Mouse (Mus musculus): ENCODE measurements around the gene Cluap1.

DNA sequence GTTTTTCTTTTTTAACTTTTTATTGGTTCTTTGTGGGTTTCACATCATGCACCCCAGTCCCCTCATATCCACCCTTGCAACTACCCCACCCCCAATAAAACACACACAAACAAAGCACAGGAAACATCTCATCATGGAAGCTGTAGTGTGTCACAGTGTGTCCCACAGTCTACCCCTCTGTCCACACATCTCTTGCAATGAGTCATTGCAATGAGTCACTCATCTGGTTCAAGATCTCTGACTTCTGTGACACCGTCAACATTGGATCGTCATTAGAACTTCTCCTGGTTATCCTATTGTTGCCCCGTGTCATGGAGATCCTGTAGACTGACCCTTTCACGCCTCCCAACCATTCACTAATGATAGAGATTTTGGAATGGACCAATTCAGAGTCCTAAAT is 26.1 kb downstream of the Cluap1 start:
- TF ChIP-seq CTCF (conservative IDR thresholded peaks at IDR 0.05; ENCODE audit: low read length) (no peak), NANOG (IDR thresholded peaks at IDR 0.05; ENCODE audit: borderline replicate concordance, low read length) (no peak), POU5F1 (IDR thresholded peaks at IDR 0.05; ENCODE audit: borderline replicate concordance, low read length) (no peak)

Measured in E14TG2a.4 (cell line).